Mouse (Mus musculus) CD4-positive, CD25-positive, alpha-beta regulatory T cell, adult 9 weeks (primary cell): ENCODE data around the gene Rasd2. TPM values are rescaled to one million over a fixed set of nuclear protein-coding genes. Genes with fewer than 3 reads are reported as not detected.

ENCODE experiments used
- polyA plus RNA-seq: library from polyadenylated mRNA; unstranded; fragments of 100-300 nt; shearing (Covaris generic); gene quantifications from one replicate; pipeline ENCODE4 v1.2.1, GENCODE M21; 2017

The Rasd2 gene
- polyA plus RNA-seq = not detected

GRCm38 (mm10) chr8:75213686-75214085 is at the start of gene Rasd2:
Rasd2 (plus strand) TSS chr8:75213944.

Other genes starting within 250 kb of the Rasd2 start
- gene Hmgxb4, start 220.6 kb upstream of the Rasd2 start, polyA plus RNA-seq = 25.2 TPM
- gene Tom1, start 180.2 kb upstream of the Rasd2 start, polyA plus RNA-seq = 25.2 TPM
- 17.5 TPM for gene Hmox1, start 120.3 kb upstream of the Rasd2 start, polyA plus RNA-seq
- 55.6 TPM for gene Mcm5, start 104.4 kb upstream of the Rasd2 start, polyA plus RNA-seq
- not detected for gene Gm10358, start 192.6 kb downstream of the Rasd2 start, polyA plus RNA-seq
- not detected for gene Iqcm, start 234.8 kb downstream of the Rasd2 start, polyA plus RNA-seq